Mouse (Mus musculus): ENCODE data around the gene Gm13693.
"Not testable (repeated sequence)": the region's sequence is repeated elsewhere in the genome, so short reads cannot be mapped to it uniquely, and the experiment has no call there.

The Gm13693 gene

GRCm38 (mm10) chr2:83961203-83961602 lies at the start of gene Gm13693:
TSS of gene Gm13693 (plus strand) at chr2:83961503.
- not testable (repeated sequence) for DNase-seq (ENCODE audit: low spot score)

DNA sequence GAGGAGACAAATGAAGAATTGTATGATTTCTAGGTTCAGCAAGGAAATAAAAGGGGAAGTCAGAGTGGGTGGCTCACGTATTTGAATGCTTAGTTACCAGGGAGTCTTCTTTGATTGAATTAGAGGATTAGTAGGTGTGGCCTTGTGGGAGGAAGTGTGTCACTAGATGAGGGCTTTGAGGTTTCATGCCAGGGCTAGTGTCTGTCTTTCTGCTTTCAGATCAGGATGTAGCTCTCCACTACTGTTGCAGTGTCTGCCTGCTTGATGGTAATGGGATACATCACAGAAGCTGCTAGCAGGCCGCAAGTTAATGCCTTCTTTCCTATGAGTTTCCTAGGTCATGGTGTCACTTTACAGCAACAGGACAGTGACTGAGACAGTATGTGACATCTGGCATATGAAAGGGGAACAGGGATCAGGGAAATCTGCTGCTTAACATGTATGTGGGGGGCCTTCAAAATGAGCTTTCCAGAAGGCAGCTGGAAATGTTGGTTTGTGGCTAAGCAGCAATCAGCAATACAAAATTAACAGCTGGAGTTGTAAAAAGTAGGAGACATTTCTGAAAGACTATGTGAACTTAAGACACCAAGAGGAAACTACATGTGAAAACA lies 31.7 kb upstream of the Gm13693 start:
- no peak for DNase-seq (ENCODE audit: low spot score)

DNA sequence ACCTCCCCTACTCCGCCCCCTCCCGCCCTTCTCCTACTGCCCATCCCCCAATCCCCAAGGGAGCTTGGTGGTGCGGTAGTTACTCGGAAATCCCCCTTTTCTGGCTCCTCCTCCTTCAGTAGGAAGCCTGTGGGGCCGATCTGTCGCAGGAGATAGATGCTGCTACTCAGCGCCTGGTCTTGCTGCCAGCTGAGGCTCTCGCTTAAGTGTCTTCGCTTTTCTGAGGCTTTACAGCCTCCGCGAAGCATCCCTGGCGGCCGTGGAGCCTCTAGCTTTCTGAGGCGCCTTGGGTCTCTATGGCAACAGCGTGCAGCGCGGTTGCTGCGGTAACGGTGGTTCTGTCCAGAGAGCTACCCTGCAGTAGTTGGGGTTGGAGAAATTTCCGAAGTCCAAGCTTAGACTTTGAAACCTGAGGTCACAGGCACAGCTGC lies 20.4 kb upstream of the Gm13693 start, which contains the start of gene Zswim2:
Gene Zswim2, minus strand, starts transcription at position 298 of the 431 bp plus-strand sequence.
- peak; percentile 86 for DNase-seq (ENCODE audit: low spot score)

GRCm38 (mm10) chr2:83941378-83941777 lies 19.9 kb upstream of the Gm13693 start:
- DNase-seq (ENCODE audit: low spot score): peak; percentile 2

DNA sequence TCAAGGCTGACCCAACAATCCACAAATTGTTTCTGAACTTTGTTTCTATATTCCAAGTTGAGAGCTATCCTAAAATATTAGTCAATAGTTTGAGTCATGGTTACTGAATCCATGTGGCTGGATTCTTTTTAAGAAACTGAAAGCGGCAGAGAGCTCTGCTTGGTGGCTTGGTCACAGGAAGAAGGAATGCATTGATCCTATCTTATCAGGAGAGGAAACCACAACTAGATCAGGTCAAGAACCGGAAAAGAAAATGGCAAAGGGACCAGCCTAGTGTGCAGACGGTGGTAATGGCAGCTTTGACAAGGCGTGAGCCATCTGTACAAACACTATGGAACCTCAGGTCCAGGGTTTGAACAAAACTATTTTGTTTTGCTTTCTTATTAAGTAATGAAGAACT lies 19.5 kb upstream of the Gm13693 start:
- DNase-seq (ENCODE audit: low spot score): no peak

- not testable (repeated sequence) for DNase-seq (ENCODE audit: low spot score)
Measured at GRCm38 (mm10) chr2:83955393-83955792, 5.9 kb upstream of the Gm13693 start, which contains the start of gene Gm13698. TSS of gene Gm13698 (plus strand) at chr2:83955693.

DNA sequence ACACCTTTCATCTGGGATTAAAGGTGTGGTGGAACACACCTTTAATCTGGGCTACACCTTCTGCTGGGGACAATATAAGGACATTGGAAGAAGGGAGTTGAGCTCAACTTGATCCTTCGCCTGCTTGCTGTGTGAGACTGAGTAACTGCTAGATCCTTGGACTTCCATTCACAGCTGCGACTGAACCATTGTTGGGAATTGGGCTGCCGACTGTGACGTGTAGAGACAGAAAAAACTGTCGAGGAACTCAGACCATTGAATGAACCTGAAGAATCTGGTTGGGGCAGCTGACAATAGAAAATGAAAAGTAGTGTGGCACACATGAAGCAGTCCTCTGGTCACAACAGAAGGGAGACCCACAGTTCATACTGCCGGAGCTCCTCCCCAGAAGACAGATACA lies 5.7 kb downstream of the Gm13693 start, which contains the start of gene Gm13695:
Gene Gm13695, plus strand, starts transcription at position 301 of the 400 bp plus-strand sequence.
- not testable (repeated sequence) for DNase-seq (ENCODE audit: low spot score)

DNA sequence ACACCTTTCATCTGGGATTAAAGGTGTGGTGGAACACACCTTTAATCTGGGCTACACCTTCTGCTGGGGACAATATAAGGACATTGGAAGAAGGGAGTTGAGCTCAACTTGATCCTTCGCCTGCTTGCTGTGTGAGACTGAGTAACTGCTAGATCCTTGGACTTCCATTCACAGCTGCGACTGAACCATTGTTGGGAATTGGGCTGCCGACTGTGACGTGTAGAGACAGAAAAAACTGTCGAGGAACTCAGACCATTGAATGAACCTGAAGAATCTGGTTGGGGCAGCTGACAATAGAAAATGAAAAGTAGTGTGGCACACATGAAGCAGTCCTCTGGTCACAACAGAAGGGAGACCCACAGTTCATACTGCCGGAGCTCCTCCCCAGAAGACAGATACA lies 11.5 kb downstream of the Gm13693 start, which contains the start of gene Gm13696:
Gene Gm13696, plus strand, starts transcription at position 301 of the 400 bp plus-strand sequence.
- DNase-seq (ENCODE audit: low spot score): not testable (repeated sequence)

GRCm38 (mm10) chr2:83978633-83979032 lies 17.3 kb downstream of the Gm13693 start, which contains the start of gene Gm13694:
TSS of gene Gm13694 (plus strand) at chr2:83978933.
- DNase-seq (ENCODE audit: low spot score): not testable (repeated sequence)

GRCm38 (mm10) chr2:83984443-83984842 lies 23.1 kb downstream of the Gm13693 start, which contains the start of gene Gm13697:
TSS of gene Gm13697 (plus strand) at chr2:83984743.
- DNase-seq (ENCODE audit: low spot score): not testable (repeated sequence)

- DNase-seq (ENCODE audit: low spot score): not testable (repeated sequence)
Measured at GRCm38 (mm10) chr2:83990253-83990652, 28.9 kb downstream of the Gm13693 start, which contains the start of gene Gm13691. TSS of gene Gm13691 (plus strand) at chr2:83990553.

DNA sequence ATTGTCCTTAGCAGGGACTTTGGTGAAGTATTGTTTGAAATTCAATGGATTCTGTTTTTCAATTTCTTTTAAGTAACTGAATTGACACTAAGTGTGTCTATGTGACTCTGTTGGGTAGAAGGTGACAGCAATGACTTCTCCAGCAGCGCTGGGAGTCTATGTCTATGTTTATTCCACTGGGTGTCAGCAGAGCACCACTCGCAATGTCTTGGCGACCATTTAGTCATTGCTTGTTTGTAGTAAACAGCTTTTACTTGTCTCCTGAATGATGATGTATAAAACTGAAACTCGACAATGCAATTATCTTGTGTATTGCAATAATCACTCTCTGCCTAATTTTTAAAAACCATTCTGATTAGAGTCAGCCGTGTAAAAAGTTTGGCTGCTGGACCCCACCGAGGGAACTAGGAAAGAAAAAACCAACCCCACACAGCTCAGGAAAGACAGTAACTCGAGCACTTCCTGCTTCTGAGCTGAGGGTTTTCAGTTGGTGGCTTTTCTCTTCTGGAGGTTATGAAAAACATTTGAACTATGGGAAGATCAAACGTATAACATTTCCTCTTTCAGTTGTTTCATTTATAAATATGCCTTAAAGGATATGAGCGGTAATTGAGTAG lies 32.4 kb downstream of the Gm13693 start:
- not testable (repeated sequence) for DNase-seq (ENCODE audit: low spot score)

- not testable (repeated sequence) for DNase-seq (ENCODE audit: low spot score)
Measured at GRCm38 (mm10) chr2:83994526-83994925, 33.2 kb downstream of the Gm13693 start.

DNA sequence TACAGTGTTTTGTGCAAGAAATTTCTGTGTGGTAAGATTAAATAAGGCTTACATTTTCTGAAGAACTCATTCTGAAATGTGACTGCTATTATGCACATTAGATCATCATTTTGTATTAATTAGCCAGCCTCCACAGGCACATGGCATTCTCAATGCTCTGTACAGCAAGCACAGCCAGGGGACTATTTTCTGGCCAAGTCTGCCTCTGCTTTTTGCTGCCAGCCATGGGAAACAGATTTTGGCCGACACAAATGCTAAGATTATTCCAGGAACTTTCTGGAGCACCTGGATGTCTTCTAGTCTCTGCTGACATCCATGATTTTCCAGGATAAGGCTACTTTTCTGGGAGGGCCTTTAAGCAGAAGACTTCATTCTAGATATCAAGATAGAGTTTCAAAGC lies 47.6 kb downstream of the Gm13693 start:
- no peak for DNase-seq (ENCODE audit: low spot score)

DNA sequence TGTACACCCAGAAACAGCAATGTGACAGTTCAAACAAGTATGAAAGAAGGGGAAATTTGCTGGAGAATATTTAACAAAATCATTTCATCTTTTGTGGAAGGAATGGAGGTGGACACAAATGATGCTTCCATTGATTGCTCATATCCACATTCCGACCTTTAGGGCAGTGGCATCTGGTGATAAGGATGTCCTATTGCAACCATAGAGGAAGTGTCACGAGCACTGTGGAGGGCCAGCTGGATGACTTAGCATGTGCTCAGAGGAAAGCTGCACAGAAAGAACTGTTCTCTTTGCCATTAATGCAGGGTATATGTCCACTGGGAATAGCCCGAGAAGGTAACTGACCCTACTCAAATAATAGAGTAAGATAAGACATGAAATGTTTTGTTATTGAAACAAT lies 48.5 kb downstream of the Gm13693 start:
- no peak for DNase-seq (ENCODE audit: low spot score)

Measured in embryo, embryonic 10.5 days (tissue).